Mouse (Mus musculus) ovary, postnatal 36 days (tissue): ENCODE data around the gene Smtnl1.
"Not testable (repeated sequence)": the region's sequence is repeated elsewhere in the genome, so short reads cannot be mapped to it uniquely, and the experiment has no call there.

Experiments used
- DNase-seq: peaks from one replicate; pipeline ENCODE4 v3.0.0; 2022; ENCODE audit warnings: low spot score, mixed read lengths

Gene Smtnl1

DNA sequence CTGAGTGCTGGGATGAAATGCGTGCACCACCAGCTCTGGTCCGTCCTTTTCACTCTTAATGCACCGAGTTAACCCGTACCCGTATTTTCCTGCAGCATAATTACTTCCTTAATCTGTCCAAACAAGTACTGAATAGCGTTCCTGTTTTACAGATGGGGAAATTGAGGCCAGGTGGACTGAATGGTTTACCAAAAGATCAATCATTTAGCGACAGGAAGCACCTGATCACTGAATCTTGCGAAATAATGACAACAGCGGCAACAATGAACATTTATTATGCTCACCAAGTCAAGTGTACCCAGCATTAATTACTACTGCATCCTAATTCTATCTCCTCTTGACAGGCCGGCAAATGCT is 16.1 kb upstream of the Smtnl1 start, which contains the start of gene Slc43a1:
Slc43a1 (plus strand) TSS at position 258 of the 357 bp plus-strand sequence.
- DNase-seq: no peak

DNA sequence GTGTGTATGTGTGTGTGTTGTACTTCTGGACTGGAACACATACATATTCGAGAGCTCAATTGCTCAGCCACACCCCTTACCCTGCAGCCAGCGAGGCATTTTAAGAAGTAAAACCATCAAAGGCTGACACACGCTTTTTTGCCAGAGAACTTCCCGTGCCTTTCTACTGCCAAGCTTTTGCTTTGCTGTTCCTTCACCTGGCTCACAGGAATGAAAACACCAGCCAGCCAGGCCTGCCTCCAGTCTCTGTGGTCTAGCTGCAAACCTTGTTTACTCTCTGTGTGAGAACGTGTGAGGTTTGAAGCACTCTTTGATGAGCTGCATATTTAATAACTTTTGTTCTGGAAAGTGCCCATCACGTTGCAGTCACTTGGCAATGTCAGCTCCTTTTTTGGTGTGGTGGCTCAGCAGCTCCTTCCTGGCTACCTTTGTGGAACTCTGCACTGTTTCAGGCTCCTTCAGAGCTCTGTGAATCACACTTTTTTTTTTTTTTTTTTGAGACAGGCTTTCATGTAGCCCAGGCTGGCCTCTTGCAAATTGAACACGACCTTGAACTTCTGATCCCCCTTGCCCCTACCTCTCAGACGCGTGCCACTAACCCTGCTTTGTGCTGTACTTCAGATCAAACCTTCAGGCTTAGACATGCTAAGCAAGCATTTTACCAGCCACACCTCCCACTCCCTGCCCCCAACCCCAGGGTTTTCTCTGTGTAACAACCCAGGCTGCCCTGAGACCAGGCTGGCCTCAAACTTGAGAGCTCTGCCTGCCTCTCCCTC is 15.6 kb upstream of the Smtnl1 start:
- DNase-seq: no peak

- DNase-seq: no peak
Observed at GRCm38 (mm10) chr2:84837107-84837506, 14.7 kb upstream of the Smtnl1 start.

DNA sequence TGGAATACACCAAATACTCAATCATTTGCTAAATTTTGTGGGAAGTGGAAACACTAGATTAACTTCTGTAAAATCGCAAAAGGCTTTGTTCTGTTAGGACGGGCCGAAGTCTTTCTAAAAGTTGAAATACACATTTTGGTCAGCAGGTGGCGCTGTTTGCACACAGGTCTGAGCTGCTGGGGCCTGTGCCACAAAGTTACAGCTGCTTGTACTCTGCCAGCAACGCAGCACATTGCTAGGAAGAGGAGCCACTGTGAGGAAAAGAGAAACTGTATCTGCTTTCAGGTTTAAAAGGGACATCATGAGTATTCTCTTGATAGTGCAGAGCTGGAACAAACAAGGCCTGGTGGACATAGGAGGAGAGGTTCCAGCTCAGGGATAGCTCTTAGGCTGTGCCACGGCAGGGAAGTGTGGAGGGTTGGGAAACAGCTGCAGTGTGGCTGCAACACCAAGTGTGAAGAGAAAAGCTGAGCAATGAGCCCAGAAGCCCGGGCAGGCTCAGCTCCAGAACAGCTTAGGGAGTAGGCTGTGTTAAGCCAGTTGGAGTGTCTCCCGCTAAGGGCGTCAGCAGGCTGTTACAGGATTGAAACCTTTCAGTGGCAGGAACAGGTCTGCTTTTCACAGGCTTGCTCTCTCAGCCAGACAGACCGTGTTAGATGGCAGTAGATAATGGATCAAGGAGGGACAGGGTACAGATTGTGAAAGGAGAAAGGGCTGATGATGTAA is 9.4 kb upstream of the Smtnl1 start:
- peak; percentile 67 for DNase-seq

- peak; percentile 7 for DNase-seq
Observed at GRCm38 (mm10) chr2:84827283-84827920, 5.0 kb upstream of the Smtnl1 start.

DNA sequence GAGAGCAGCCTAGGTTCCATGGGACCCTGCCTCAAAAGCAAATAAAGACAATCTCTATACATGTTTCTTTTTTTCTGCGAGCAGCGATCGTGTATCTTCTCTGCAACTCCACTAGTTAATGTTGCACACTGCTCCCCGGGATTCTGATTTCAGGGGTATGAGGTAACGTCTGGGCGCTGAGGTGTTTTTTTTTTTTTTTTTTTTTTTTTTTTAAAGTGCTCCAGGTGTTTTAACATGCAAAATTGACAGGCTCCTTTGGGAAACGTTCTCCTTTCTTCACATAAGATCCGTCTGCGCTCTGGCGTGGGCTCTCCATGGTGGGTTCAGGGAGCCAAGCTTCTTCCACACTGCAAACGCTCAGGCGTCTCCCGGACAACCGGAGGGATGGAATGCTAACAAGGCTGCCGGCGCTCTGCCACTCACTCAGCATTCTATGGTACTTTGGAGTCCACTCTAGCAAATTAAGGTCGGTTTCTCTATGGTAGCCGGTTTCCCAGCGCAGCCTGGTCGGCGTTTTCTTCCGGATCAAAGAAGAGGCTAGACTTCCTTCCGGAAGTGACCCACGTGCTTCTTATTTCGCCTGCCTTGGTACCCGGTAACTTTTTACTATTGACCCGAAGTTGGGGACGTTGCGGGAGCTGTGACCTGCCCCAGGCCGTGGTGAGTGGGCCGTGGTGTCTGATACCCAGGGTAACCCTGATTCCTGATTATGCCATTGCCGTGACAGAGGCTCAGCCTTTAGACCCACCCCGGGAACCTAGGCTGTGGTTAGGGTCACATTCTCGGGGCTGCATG is 4.2 kb upstream of the Smtnl1 start, which contains the start of gene Timm10:
Timm10 (plus strand) TSS at position 510 of the 795 bp plus-strand sequence.
- DNase-seq: peak; percentile 84

DNA sequence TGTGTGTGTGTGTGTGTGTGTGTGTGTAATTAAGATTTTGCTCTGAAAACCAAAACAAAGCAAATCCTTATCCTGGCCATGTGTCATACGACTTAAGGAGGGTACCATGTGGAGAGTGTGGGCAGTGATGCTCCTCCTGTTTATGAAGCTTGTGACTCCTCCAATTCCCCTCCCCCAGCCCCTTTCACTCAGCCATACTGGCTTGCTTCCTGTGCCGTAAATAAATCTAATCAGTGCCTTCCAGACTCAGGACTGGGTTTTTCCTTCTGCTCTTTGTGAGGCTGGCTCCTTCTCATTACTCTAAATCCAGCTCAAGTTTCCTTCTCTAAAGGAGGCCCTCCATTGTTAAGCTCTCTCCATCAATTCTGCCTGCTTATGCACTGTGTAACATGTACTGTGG is 785 bp upstream of the Smtnl1 start:
- no peak for DNase-seq

DNA sequence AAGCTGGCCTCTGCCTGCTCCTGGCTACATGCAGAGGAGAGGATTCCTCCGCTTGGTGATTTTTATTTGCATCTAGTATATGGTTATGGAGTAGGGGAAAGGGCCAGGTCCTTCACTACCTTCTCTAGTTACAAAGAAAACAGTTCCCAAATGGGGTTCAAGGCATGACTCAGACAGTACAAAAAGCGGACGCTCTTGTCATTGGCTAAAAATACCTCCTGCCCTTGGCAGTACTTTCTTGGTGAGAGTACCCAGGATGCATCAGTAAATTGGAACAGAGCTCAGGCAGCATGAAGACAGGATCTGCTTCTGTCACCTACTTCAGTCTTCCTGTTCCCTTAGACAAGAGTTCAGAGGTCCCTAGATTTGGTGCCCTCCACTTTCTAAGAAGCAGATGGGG is 2.6 kb downstream of the Smtnl1 start:
- no peak for DNase-seq

GRCm38 (mm10) chr2:84812676-84813075 is 9.8 kb downstream of the Smtnl1 start:
- DNase-seq: no peak

GRCm38 (mm10) chr2:84811880-84812279 is 10.6 kb downstream of the Smtnl1 start:
- peak; percentile 27 for DNase-seq

DNA sequence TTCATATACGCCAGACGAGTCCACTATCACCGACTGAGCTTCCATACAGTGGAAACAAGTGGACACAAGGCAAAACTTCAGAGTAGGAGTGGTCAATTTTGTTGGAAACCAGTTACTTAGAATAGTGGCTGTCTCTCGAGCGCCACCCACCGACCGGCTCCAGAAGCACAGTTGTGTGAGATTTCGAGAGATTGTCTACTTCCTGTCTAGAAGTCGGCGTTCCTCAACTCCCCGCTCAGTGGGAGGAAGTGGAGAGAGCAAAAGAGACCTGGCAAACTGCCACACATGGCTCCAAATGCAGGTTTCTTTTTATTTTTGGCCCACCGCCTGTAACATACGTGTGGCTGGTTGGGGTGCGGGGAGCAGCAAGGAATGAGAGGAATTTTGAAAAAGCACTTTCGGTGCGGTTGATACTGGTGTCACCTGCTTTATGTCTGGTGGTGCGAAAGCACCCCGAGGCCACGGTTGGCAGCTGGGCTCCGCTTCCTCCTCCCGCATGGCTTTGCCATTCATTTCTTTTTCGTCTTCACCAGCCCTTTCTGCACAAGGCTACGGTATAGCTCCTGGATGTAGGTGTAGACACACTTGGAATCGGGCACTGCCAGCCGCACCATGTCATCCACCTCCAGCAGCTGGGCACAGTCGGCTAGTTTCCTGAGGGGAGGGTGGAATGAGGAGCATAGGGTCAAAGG is 11.4 kb downstream of the Smtnl1 start:
- DNase-seq: peak; percentile 82

DNA sequence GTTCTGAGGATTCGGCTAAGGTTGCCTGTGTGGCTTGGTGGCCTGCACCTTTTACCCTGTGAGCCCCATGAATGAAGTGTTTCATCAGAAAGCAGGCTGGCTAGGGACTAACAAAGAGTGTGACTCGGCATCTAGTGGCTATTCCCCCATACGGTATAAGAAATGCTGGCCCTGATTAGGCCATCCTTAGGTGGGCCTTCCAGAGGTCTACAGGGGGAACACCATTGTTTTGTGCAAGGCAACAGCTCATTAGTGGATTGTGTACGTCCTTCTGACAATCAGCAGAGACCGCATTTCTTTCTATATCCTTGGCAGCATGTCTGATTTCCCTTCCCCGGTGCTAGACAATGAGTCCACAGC is 11.9 kb downstream of the Smtnl1 start:
- no peak for DNase-seq

GRCm38 (mm10) chr2:84809330-84809729 is 13.1 kb downstream of the Smtnl1 start:
- no peak for DNase-seq

- no peak for DNase-seq
Observed at GRCm38 (mm10) chr2:84806546-84806945, 15.9 kb downstream of the Smtnl1 start.

- no peak for DNase-seq
Observed at GRCm38 (mm10) chr2:84803963-84804362, 18.5 kb downstream of the Smtnl1 start.

DNA sequence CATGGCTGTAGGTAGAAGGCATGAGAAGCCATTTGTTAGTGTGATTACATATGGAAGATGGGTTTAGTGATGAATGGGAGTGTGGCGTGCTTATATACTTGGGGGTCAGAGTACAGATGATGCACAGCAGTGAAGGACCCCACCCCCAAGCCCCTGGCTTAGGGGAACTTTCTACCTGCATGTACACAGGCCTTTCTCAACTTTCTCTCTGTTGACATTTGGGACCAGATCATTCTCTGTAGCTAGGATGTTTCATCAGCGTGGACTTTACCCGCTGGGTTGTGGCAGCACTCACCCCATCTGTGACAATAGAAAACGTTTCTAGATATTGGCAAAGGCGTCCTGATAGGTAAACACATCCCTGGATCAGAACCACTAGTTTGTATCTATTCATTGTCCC is 21.2 kb downstream of the Smtnl1 start:
- DNase-seq: not testable (repeated sequence)

- DNase-seq: no peak
Observed at GRCm38 (mm10) chr2:84800304-84800703, 22.1 kb downstream of the Smtnl1 start.

DNA sequence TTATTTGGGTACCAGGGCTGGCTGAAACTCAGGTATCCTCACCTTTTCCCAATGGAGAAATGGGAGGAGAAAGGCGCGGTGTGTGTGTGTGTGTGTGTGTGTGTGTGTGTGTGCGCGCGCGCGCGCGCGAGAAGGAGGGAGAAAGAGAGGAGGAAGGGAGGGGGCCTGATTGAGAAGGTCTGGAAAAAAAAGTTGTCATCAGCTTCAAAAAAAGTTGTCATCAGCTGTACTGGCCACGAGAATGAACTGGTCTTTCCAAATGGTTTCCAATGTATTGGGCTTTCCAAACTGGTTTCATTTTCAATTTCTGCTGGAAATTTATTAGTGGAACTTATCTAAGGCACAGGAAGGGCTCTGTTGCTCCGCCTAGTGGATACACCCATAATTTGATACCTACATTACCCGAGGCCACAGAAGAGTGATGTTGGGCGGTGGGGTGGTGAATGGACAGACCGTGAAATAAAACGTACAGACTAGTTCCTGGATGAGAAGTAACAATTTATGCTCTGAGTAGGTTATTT is 23.4 kb downstream of the Smtnl1 start:
- peak; percentile 39 for DNase-seq

GRCm38 (mm10) chr2:84798493-84798921 is 23.9 kb downstream of the Smtnl1 start, which contains the start of gene Ube2l6:
Gene Ube2l6 (plus strand): TSS chr2:84798828.
- DNase-seq: peak; percentile 67

- peak; percentile 69 for DNase-seq
Observed at GRCm38 (mm10) chr2:84797833-84798492, 24.5 kb downstream of the Smtnl1 start.

DNA sequence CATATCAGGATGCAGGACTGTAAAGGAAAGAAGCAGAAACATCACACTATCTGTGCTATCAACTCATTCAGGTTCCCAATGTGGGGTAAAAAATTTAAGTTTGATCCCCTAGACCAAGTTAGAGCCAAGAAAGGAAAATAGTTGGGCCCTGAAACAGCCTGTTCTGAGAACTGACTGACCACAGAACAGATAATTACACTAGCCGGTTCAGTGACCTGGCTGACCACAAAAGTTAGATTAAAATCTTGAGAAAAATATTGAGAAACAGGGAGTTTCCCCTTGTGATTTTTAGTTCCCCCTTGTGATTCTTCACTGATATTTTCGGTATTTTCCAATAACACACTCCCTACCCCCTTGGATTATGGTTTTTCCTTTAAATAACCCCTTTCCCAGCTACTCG is 28.6 kb downstream of the Smtnl1 start:
- DNase-seq: no peak
